Mouse (Mus musculus) lung, postnatal 36 days (tissue): ENCODE measurements around the gene Ppy.
A peak's percentile ranks its signal among the peaks of the same experiment; 100 is the strongest.

ENCODE experiments used
- DNase-seq: peaks from one replicate; pipeline ENCODE4 v3.0.0; 2022; ENCODE audit warnings: mixed read lengths

Ppy gene

GRCm38 (mm10) chr11:102087931-102088898 is 12.9 kb downstream of the Ppy start, which contains the start of gene Mpp2:
Mpp2 (minus strand) TSS chr11:102088515.
- peak; percentile 81 for DNase-seq

- peak; percentile 71 for DNase-seq
Observed at GRCm38 (mm10) chr11:102087081-102087751, 13.9 kb downstream of the Ppy start.

- no peak for DNase-seq
Observed at GRCm38 (mm10) chr11:102086331-102086730, 14.8 kb downstream of the Ppy start.

GRCm38 (mm10) chr11:102084159-102084558 is 17.0 kb downstream of the Ppy start:
- no peak for DNase-seq

GRCm38 (mm10) chr11:102083193-102083592 is 17.9 kb downstream of the Ppy start:
- DNase-seq: no peak

GRCm38 (mm10) chr11:102082322-102082721 is 18.8 kb downstream of the Ppy start:
- peak; percentile 75 for DNase-seq

- no peak for DNase-seq
Observed at GRCm38 (mm10) chr11:102073722-102074121, 27.4 kb downstream of the Ppy start.

- no peak for DNase-seq
Observed at GRCm38 (mm10) chr11:102072729-102073128, 28.4 kb downstream of the Ppy start.

GRCm38 (mm10) chr11:102070426-102070825 is 30.7 kb downstream of the Ppy start:
- no peak for DNase-seq

- DNase-seq: no peak
Observed at GRCm38 (mm10) chr11:102069633-102070032, 31.5 kb downstream of the Ppy start.

GRCm38 (mm10) chr11:102068969-102069368 is 32.1 kb downstream of the Ppy start:
- DNase-seq: no peak

GRCm38 (mm10) chr11:102063076-102063475 is 38.0 kb downstream of the Ppy start:
- no peak for DNase-seq

GRCm38 (mm10) chr11:102061941-102062473 is 39.1 kb downstream of the Ppy start:
- no peak for DNase-seq

- peak; percentile 87 for DNase-seq
Observed at GRCm38 (mm10) chr11:102061236-102061940, 39.7 kb downstream of the Ppy start.

GRCm38 (mm10) chr11:102053847-102054246 is 47.3 kb downstream of the Ppy start:
- DNase-seq: peak; percentile 67

GRCm38 (mm10) chr11:102053183-102053582 is 47.9 kb downstream of the Ppy start:
- peak; percentile 41 for DNase-seq

- no peak for DNase-seq
Observed at GRCm38 (mm10) chr11:102052697-102053096, 48.4 kb downstream of the Ppy start.

GRCm38 (mm10) chr11:102051954-102052353 is 49.2 kb downstream of the Ppy start:
- peak; percentile 41 for DNase-seq

- peak; percentile 81 for DNase-seq
Observed at GRCm38 (mm10) chr11:102051541-102051940, 49.6 kb downstream of the Ppy start.
